In genomic region chr10:59898180-59898778, GRCm38 (mm10) we compare ENCODE assay signal across 9 mouse cellular contexts. TPM values are rescaled to one million over a fixed set of nuclear protein-coding genes. Genes with fewer than 3 reads are reported as not detected.
A peak's percentile ranks its signal among the peaks of the same experiment; 100 is the strongest.
DNase-seq lines count a peak whose midpoint lies in the region; ATAC-seq and TF ChIP-seq lines count a peak whose summit lies in the region.
"Had no signal": no experiment of that assay in that cellular context is flagged by ENCODE, and none has a peak within 500 bp of the region (broad histone marks: within the 10 kb centered on the region; RNA-seq: fewer than 3 reads in every experiment).

No protein-coding gene starts in this region.

- H3K4me3 ChIP-seq in heart, embryonic 12.5 days: no peak overlapping the region
- no peak overlapping the region for H3K4me3 ChIP-seq in bone marrow, adult 2 months (replicated peaks; ENCODE audit: control insufficient read depth, low read depth, low read length)
- H3K4me3 ChIP-seq in heart, embryonic 16.5 days (ENCODE audit: low read length): no peak overlapping the region
- peak overlapping the region; percentile 42; the same call in 1 of the 2 replicates for H3K4me3 ChIP-seq in liver, embryonic 15.5 days (replicated peaks)
- H3K4me3 ChIP-seq: myocyte had no signal

- no peak for TF ChIP-seq CTCF in bone marrow, adult 2 months (IDR thresholded peaks at IDR 0.05; ENCODE audit: control insufficient read depth, insufficient read depth, low read length)

- 78% methylated on average over 9 of the region's 9 CpGs for WGBS in heart, embryonic 12.5 days
- WGBS in bone marrow, adult 2 months: 69% methylated on average over 9 of the region's 9 CpGs
- WGBS in heart, embryonic 16.5 days: 78% methylated on average over 9 of the region's 9 CpGs
- 62% methylated on average over 9 of the region's 9 CpGs for WGBS in liver, embryonic 15.5 days (ENCODE audit: insufficient replicate concordance)

- peak overlapping the region; percentile 93 for H3K27ac ChIP-seq in heart, embryonic 12.5 days (ENCODE audit: poor library complexity, severe bottlenecking)
- H3K27ac ChIP-seq in bone marrow, adult 2 months (ENCODE audit: control insufficient read depth, insufficient read depth, low read depth, low read length, poor library complexity): peak overlapping the region; percentile 62
- H3K27ac ChIP-seq in heart, embryonic 16.5 days (ENCODE audit: low read length): peak overlapping the region; percentile 97
- H3K27ac ChIP-seq in liver, embryonic 15.5 days (replicated peaks): peak overlapping the region; percentile 96

- ATAC-seq in heart, embryonic 12.5 days (ENCODE audit: insufficient number of reproducible peaks, low FRiP score): no peak
- no peak for ATAC-seq in heart, embryonic 16.5 days (replicated peaks; ENCODE audit: extremely low read depth, insufficient read depth, low FRiP score)
- ATAC-seq in liver, embryonic 15.5 days (ENCODE audit: insufficient read depth): no peak

- no peak for TF ChIP-seq POLR2A in bone marrow, adult 2 months (IDR thresholded peaks at IDR 0.05; ENCODE audit: borderline replicate concordance, control insufficient read depth, low read depth, low read length)

- H3K4me2 ChIP-seq in heart, embryonic 12.5 days: no peak overlapping the region
- no peak overlapping the region for H3K4me2 ChIP-seq in heart, embryonic 16.5 days (ENCODE audit: low read depth, low read length)
- peak overlapping the region; percentile 74 for H3K4me2 ChIP-seq in liver, embryonic 15.5 days

- no peaks in the 10 kb centered on the region for H3K9me3 ChIP-seq in heart, embryonic 12.5 days (replicated peaks)
- no peaks in the 10 kb centered on the region for H3K9me3 ChIP-seq in heart, embryonic 16.5 days (replicated peaks; ENCODE audit: control insufficient read depth, low read length)
- H3K9me3 ChIP-seq in liver, embryonic 15.5 days (replicated peaks): no peaks in the 10 kb centered on the region

- DNase-seq in heart, postnatal 14 days: no peak
- no peak for DNase-seq in adrenal gland, postnatal 36 days
- no peak for DNase-seq in gastrocnemius, adult 18-20 months (ENCODE audit: low spot score)
- DNase-seq in thymus, postnatal 14 days: no peak

- H3K4me1 ChIP-seq in heart, embryonic 12.5 days (replicated peaks): peaks cover 67% of the 10 kb centered on the region
- H3K4me1 ChIP-seq in bone marrow, adult 2 months (ENCODE audit: control insufficient read depth, insufficient read depth, low read length): peaks cover 31% of the 10 kb centered on the region
- peaks cover 62% of the 10 kb centered on the region for H3K4me1 ChIP-seq in heart, embryonic 16.5 days (ENCODE audit: control insufficient read depth, insufficient read depth, low read length)
- H3K4me1 ChIP-seq in liver, embryonic 15.5 days (replicated peaks): peaks cover 78% of the 10 kb centered on the region

- H3K9ac ChIP-seq in heart, embryonic 12.5 days: peak overlapping the region; percentile 8; the same call in 1 of the 2 replicates
- no peak overlapping the region; the same call in 1 of the 2 replicates for H3K9ac ChIP-seq in heart, embryonic 16.5 days (ENCODE audit: low read length)
- H3K9ac ChIP-seq in liver, embryonic 15.5 days: peak overlapping the region; percentile 62; the same call in 1 of the 2 replicates

- H3K36me3 ChIP-seq in heart, embryonic 12.5 days: peaks cover 49% of the 10 kb centered on the region
- H3K36me3 ChIP-seq in heart, embryonic 16.5 days (ENCODE audit: control insufficient read depth, insufficient read depth): peaks cover 28% of the 10 kb centered on the region
- peaks cover 54% of the 10 kb centered on the region for H3K36me3 ChIP-seq in liver, embryonic 15.5 days (replicated peaks)

- intact Hi-C loops in heart, postnatal 14 days (cut with DNase I): loop anchor here (5.0 kb wide), 1 partner anchor 84 kb away; no protein-coding TSS in a partner anchor

- no peaks in the 10 kb centered on the region for H3K27me3 ChIP-seq in heart, embryonic 12.5 days (replicated peaks)
- H3K27me3 ChIP-seq in heart, embryonic 16.5 days (ENCODE audit: control insufficient read depth, insufficient read depth, low read length): no peaks in the 10 kb centered on the region
- H3K27me3 ChIP-seq in liver, embryonic 15.5 days: no peaks in the 10 kb centered on the region

RNA-seq across cellular contexts. Expression of gene Dnajb12, which starts 18.9 kb away (rescaled TPM):
- 31.4 and 32.8 TPM in 2 replicates for polyA plus RNA-seq in heart, embryonic 12.5 days (2016; fragmentation: Nextera tagmentation; extraction: Ambion mirVana)
- 10 to 100 TPM; 34.7 to 35.7 TPM for total RNA-seq in heart, postnatal 14 days (2021)
- 15.4 and 20.5 TPM in 2 replicates for polyA plus RNA-seq in bone marrow, adult 2 months (2011; ENCODE audit: insufficient read depth, insufficient read length, low replicate concordance, missing spikeins)
- polyA plus RNA-seq in heart, embryonic 16.5 days (2015; fragmentation: Nextera tagmentation; extraction: Ambion mirVana): 22.1 and 26.3 TPM in 2 replicates
- polyA plus RNA-seq in liver, embryonic 15.5 days (2015; fragmentation: Nextera tagmentation; extraction: Ambion mirVana): 14.3 and 15.0 TPM in 2 replicates
- 10 to 100 TPM; 51.3 to 62.5 TPM for total RNA-seq in adrenal gland, postnatal 36 days (2021)
- total RNA-seq in gastrocnemius, adult 18-20 months (2021): 10 to 100 TPM; 73.4 to 80.1 TPM

RNA-seq across cellular contexts. Expression of gene Ddit4, which starts 53.4 kb away (rescaled TPM):
- polyA plus RNA-seq in heart, embryonic 12.5 days (2016; fragmentation: Nextera tagmentation; extraction: Ambion mirVana): 23.9 and 25.7 TPM in 2 replicates
- total RNA-seq in heart, postnatal 14 days (2021): 100 to 1,000 TPM; 188 to 191 TPM
- 19.2 and 34.2 TPM in 2 replicates for polyA plus RNA-seq in bone marrow, adult 2 months (2011; ENCODE audit: insufficient read depth, insufficient read length, low replicate concordance, missing spikeins)
- 29.0 and 31.9 TPM in 2 replicates for polyA plus RNA-seq in heart, embryonic 16.5 days (2015; fragmentation: Nextera tagmentation; extraction: Ambion mirVana)
- 5.6 and 6.6 TPM in 2 replicates for polyA plus RNA-seq in liver, embryonic 15.5 days (2015; fragmentation: Nextera tagmentation; extraction: Ambion mirVana)
- total RNA-seq in adrenal gland, postnatal 36 days (2021): 10 to 100 TPM; 76.4 to 98.7 TPM
- total RNA-seq in gastrocnemius, adult 18-20 months (2021): 100 to 1,000 TPM in 1 of 2 experiments, 1 to 10 TPM in 1; 8.1 to 202 TPM
